Mouse (Mus musculus) kidney, postnatal 36 days (tissue): ENCODE data around the gene Maml3.

Experiments used
- DNase-seq, 2 experiments: peaks; one replicate each; pipeline ENCODE4 v3.0.0; 2021 to 2022; ENCODE audit warnings: mixed read lengths in 2 of 2

Maml3 gene

DNA sequence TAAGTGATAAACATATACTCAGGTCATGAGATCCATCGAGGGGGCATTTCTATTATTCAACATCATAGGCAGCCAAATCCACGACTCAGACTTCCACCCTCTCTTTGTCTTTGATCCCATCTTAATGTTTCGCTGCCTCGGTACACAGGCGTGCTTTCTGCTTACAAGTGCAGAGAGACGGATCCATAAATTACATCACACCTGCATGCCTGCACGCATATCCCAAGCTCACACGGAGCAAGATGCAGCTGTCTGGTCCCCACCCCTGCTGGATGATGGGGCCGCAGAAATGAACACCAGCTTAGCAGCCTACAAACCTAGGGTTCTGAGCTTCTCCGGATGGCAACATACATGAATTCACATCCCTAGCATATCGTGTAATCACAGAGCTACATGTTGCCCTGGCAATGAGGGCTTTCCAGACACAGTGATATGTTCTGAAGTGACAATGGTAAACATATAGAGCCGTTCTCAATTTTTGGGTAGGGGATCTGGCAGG, 200.5 kb downstream of the Maml3 start:
- DNase-seq: no peak

DNA sequence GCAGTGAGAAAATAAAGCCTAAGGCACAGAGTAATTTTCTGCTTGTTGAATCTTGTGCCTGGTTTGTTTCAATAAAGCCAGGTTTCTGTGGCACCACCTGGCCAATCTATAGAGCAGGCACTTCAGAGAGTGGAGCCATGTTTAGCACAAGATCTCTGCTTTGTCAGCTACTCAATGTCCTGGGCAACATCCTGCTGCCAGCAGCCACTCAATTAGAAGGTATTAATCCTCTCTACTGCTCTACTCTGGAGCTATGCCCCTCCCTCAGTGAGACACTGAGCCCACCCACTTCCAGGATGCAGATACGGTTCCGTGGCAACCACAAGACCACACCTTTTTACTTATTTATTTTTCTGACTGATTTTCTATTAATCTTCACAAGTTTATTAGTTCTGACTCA, 203.7 kb downstream of the Maml3 start:
- no peak for DNase-seq

DNA sequence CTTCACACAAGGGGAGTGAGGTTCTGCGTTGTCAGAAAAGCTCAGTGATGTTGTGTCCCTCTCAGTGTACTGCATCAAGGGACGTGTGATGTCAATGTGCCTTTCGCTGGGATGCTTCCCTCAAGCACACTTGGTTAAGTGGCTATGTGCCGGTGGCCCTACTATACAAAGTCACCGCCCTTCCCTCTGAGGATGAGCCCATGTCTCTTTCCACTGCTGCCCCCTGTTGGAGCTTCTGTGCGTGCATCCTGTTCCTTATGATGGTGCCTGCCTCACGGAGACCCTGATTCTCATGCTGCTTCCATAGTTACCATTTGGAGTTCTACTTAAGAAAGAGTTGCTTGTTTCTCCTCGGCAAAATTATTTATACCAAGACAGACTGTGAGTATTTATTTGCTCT, 210.4 kb downstream of the Maml3 start:
- peak in 1 of 2 experiments; percentile 39 for DNase-seq

DNA sequence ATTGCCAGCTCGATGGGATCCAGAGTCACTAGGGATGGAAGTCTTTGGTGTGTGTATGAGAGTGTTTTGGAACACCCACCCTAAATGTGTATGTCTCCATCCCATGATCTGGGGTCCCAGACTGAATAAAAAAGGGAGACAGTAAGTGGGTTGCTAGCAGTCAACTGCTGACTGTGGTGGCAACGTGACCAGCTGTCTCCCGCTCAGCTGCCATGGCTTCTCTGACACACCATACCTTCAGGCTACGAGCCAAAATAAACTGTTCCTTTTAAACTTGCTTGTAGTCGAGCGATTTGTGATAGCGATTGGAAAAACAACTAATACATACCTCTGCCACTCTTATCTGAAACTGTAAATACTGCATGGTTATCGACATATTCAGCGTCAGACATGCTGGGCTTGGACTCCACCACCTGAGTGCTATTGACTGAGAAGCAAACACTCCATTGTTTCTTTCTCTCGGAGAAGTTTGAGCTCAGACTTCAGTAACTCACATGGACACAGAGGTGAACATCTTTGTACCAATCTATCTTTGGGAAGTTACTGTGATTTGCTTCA, 213.2 kb downstream of the Maml3 start:
- no peak for DNase-seq

DNA sequence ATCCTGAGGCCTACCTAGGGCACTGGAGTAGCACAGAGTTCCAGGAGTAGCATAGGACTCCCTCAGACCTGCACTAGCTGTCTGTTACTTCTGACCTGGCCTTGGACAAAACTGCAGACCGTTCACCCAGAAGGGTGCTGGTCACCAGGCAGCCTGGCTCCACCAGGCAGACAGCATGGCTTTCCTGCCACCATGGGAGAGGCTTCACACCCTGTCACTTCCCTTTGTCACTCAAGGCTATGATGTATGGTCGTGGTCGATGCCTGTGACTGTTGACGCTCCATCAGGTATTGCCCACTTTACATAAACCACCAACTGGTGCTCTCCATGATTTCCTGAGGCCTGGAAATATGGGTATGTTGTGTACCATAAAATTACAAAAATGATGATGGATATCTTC, 214.7 kb downstream of the Maml3 start:
- DNase-seq: no peak

DNA sequence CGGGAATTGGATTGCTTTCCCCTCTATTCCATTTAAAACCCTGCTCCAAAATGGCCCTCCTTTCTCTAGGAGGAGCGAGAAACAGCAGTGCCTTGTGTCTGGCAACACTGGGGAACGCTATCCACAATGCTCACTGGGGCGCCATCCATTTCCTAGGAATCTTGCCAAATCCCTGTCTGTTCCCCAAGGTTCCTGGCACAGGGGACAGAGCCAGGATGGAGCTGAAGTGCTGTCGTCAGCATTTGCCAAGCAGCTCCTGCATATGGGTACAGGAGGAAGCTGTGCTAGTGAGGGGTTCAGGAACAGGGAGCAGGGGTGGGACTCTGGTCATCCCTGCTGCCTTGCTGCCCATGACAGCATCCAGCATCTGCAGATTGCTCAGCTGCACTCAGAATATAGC, 215.1 kb downstream of the Maml3 start:
- peak; percentile 33 to 34 for DNase-seq

DNA sequence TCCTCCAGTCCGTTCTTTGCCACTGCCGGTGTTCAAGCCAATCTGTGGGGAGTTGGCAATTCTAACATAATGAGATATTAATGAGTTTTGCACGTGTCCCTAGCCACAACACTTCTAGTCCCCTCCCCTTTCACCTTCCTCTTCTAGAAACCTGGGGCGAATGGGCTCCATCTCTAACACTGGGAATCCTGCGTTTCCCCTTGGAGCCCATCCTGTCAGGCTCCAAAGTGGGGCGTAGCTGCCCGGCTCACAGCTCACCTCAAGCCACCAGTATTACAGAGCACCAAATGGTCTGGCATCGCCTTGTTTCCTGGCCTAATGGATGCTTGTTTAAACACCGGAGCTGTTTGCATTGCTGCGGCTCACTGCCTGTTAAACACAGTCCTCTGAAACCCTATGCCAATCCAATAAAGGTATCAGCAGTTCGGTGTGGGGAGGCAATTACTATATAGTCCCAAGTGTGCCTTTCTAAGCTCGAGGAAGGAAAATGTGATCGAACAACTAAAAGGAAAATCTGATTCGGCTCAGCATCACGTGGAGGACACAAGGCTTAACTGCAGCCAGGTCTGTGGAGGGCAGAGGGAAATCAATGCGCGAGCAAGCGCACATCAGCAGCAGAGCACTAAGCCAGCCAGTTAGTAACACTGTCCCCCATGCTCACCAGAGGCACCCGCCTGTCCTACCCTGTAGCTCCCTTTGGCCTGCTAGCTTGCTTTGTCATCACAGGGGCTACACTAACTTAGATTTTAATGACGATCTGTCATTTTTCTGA, 216.0 kb downstream of the Maml3 start:
- no peak for DNase-seq

DNA sequence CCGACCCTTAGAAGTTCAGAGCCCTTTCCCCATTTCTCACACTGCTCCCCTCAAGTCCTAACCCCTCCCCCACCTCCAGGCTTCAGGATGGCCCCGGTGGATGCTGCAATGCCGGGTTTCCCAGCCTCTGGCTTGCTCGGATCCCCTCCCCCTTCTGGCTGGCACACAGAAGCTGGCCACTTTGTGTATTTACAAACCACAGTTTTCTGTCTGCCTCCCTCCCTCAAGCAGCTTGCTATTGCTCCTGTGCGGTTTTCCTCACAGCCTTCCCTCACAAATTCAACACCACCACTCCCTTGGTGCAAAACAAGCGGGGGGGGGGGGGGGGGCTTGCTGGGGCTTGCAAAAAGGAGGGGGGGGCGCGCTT, 216.6 kb downstream of the Maml3 start:
- peak in 1 of 2 experiments; percentile 15 for DNase-seq

DNA sequence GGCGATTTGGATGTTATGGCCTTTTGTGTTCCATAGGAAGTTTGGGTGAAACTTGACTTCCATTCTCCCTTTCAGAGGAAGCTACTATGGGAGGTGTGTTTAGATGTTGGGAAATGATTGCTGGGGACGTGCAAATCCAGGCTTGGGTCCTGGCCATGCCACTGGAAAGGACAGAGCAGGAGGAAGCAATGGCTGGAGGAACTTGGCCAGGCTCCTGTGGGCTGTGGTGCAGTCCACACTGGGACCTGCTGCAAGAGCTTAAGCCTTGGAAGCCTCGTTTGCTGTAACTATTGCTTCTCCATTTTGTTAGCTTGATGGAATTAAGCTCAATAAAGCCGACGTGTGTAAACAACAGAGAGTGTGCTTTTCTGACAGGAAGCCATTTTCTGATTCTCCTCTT, 219.0 kb downstream of the Maml3 start:
- DNase-seq: no peak

DNA sequence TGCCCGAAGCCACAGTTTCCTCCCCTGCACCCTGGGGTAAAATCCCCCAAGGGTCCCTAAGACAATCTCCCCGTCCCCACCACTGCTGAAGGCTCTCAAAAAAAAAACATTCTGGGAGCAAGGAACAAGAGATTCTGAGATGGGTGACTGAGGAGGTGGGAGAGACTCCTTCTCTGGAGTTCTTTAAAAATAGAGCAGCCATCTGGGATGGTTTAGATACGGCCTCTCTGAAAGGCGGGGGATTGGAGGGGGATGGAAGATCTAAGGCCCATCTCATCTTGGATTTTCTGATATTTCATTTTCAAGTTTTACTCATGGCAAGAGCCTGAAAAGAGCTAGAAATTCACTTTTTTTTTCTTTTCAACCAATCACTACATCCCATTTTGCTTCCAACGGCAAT, 219.4 kb downstream of the Maml3 start:
- no peak for DNase-seq

DNA sequence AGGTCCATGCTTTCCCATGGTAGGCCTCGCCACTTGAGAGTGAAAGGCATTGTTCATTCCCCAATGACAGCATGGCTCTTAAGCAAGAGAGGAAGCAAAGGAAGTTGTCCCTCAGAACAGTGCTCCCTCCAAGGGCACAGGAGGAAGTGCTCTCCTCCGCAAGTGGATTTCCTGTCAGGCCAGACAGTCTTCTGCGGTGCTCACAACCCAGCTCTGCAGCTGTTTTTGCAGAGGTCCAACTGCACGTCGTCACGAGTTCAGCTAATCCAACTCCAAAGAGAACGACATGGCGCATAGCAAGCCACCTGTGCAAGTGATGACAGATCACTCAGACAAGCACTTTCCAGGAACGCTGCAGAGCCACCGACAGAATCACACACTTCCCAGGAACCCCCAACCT, 222.9 kb downstream of the Maml3 start:
- DNase-seq: peak; percentile 19 to 29

DNA sequence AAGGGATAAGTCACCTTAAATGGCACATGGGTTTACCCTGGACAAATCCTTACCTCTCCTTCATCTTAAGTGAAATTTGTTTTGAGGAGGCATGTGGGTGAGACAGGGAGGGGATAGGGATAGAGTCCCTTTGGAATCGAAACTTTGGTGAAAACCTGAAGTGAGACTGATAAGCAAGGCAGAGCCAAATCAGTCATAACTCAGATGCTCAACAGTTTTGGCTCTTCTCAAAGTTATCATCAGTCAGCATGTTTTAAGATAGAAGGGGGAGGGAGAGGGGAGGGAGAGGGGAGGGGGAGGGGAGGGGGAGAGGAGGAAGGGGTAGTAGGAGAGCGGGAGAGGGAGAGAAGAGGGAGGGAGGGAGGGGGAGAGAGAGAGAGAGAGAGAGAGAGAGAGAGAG, 223.5 kb downstream of the Maml3 start:
- no peak for DNase-seq

DNA sequence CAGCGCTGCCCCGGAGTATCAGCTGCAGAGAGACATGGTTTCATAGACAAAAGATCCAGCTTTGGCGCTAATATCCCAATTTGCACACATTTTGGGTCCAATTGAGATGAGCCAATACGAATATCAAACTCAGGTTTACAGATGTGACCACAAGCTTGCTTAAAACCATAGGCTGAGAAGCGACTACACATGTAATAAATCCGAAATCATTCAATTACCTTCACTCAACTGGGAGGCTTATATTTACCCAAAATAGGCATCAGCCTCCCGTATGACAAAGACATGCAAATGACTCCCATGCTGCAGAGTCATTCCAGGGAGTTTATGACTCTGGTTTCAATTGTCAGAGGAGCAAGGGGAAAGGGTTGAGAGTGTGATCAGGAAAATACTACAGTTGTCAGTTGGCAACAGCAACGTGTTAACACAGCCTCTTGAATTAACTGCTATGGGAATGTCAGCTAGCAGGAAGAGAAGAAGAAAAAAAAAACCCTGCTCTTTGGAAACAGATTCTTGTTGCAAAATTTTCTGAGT, 224.3 kb downstream of the Maml3 start:
- DNase-seq: no peak

DNA sequence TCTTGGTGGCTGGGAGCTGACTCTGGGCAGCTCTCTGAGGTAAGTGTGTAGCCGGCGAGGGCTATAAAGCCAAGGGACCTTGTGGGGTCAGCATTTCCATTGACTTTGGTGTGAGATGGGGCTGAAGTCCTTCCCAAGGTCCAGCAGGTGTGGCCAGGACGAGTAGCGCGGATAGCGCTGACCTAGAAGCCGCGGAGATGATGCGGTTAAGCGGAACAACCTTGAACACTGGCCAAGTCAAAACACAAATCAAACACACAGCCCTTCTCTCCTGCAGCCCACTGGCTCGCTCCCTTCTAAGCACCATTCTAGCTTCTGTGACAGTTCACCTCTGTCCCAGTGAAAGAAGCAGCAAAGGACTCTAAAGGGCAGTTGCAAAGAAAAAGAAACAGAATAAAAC, 225.7 kb downstream of the Maml3 start:
- DNase-seq: peak; percentile 11 to 31

DNA sequence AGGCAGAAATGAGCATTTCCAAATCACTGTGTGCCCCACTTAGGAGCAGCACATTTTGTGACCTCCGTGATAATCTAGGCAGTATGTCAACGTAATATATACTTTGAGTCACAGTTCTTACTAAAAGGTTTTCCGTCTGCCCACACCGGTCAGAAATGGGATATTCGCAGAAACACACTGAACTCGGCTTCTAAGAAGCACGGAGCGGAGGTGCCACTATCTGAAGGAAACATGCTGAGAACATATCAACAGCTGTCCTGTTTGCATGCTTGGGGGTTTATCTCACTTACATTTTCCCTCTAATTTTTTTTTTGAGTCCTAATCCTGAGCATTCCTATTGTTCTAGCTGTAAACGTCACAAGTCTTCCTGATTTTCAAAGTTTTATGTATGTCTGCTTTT, 226.3 kb downstream of the Maml3 start:
- DNase-seq: no peak

DNA sequence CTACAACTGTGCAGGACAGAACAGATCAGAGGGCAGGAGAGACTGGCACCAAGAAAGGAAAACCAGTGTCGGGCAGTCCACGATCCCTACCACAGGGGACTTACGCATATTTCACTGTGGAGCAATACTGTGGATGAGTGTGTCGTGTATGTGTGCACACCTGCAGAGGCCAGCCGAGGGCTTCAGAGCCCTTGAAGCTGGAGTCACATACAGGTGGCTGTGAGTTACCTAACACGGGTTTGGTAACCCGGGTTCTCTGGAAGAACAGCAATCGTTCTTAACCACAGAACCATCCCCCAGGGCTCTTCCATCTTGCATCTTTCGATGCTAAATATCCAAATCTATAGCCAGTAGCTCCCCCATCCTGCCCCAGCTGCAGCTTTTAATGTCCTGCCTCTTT, 228.1 kb downstream of the Maml3 start:
- DNase-seq: no peak

DNA sequence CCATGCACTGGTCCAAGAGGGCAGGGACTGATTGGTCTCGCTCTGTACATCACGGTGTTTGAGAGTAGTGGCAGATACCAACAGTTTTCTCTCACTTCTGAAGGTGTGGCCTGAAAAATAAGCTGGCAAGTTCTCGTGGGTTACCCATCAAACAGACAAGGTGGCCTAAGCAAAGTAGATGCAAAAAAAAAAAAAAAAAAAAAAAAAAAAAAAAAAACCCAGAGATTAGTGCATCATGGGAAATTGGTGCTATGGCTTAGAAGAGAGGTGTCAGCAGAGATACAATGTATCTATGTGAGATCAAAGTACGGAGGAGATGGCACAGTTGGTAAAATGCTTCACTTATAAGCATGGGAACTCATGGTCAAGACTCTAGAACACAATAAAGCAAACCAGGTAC, 229.2 kb downstream of the Maml3 start:
- no peak for DNase-seq

DNA sequence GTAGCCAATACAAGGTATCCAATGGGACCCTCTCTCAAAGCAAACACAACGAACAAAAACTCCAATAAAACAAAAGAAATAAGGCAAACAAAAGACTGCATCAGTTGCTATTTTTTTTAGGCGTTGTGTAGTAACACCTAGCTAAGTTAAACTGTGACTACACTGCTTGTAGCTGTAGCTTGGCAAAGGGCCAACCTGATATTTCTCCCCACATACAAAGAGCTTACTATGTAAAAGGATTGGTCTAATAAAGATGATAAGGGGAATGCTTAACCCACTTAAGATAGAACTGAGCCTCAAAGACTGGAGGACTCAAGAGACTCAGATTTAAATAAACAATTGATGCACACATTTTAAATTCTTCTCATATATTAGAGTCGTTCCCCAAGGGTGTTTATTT, 230.6 kb downstream of the Maml3 start:
- DNase-seq: no peak

DNA sequence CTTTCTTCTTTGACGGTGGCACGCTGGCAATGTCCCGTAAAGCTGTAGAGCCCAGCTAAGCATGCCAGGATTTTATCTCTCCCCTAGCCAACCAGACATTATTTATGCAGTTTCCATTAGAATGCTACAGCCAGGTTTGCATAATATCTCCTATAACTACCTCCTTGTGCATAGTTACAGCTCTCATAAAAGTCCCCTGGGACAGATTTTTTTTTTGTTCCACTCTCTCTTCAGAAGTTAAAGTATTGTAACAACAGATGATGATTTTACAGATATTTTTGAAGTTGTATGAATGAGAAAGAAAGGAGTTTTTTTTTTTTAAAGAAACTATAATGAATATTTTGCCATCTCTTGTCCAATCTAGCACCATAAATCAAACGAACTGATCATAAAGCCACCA, 232.1 kb downstream of the Maml3 start:
- no peak for DNase-seq

DNA sequence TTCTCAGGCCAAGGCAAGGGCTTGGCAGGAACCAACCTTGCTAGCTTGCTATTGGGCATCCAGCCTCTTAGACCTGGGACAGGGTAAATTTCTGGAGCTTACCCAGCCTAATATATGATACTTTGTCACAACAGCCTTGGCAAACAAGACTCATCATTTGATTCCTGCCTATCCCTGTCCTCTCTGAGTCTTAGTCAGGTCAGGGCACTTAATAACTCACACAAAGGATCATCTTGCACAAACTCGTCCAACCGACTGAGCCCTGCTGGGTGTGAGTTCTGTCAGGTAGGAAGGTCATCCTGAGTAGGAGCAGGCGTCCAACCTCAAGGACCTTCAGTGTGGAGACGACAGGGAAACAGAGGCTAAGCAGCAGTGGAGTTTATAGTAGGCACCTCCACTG, 233.5 kb downstream of the Maml3 start:
- DNase-seq: no peak

DNA sequence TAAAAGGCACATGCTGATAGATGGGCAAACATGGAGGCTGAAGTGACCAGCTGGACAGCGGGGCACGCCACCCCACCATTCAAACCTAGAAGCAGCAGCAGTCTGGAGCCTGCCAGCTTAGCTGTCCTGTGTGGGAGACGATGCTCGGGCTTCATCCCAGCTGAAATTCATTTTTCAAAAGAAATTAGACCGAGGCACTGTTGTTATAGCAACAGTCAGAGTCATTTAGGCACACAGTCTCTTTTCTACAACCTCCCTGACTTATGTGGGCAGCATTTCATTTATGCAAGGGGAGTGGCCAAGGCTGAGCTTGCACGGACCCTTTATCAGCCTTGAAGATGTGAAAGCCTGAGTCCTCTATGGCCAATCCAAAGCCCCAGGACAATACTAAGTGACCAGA, 234.9 kb downstream of the Maml3 start:
- no peak for DNase-seq

DNA sequence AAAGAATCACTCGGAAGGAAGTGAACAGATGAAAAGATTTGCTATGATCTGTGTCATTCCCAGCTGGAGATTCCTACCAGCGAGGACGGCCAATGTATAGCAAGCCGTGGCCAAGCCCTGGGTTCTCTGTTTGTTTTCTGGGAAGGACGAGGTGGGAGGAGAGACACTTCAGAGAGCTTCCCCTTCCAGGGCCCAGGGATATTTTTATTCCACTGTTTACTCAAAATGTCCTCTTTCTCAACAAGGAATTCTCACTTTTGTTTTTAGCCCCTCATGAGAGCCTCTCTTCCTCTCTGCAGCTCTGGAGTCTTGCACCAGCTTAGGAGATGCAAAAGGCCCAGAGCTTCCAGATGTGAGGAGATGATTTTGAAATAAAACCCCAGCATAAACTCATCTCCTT, 236.0 kb downstream of the Maml3 start:
- no peak for DNase-seq

DNA sequence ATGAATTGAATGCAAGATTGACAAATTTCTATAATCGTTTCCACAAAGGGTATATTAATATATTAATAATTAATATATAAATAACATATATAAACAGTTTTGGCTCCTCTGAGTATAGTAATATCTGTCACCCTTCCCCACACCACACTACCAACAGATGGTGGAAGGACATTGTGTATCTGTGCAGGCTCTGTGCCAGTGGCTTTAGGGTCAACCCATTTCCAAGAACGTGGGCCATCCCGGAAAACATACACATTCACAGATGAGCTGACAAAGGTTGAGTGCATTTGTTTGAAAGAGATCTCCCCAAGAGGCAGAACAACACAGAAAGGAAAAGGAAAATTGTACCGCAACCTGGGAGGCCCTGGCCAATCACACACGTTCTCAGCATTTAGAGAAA, 238.4 kb downstream of the Maml3 start:
- no peak for DNase-seq

DNA sequence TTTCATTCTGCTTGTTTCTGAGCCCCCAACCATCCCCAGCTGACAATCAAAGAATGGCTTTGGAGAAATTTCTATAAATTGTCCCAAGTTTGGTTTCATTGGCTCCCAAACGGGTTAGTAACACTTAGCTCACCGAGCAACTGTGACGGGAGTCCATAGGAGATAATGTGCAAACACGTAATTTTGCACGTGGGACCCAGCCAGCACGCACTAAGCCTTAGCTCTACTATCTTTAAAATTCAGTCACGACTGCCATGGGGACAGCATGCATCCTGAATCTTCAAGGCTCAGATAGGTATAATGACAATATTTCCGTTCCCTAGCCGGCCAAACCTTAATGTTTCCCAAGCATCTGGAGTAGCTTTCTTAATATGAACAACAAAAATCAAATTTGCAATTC, 243.2 kb downstream of the Maml3 start:
- DNase-seq: no peak

DNA sequence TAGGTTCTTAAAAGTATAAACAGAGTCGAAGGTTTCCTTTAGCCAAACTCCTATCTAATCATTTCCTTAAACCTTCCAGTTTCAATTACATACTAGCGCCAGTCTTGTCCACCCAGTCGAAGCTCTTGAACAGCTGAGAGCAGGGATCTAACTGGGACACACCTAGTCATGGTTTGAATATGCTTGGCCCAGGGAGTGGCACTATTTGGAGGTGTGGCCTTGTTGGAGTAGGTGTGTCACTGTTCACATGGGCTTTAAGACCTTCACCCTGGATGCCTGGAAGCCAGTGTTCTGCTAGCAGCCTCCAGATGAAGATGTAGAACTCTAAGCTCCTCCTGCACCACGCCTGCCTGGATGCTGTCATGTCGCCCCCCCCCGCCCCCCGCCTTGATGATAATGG, 244.4 kb downstream of the Maml3 start:
- DNase-seq: no peak
